Mouse (Mus musculus) ES-E14 (cell line): ENCODE data around the gene Tns1. TPM values are rescaled to one million over a fixed set of nuclear protein-coding genes. Genes with fewer than 3 reads are reported as not detected.

ENCODE experiments used
- DNase-seq: peaks from one replicate; pipeline ENCODE4 v3.0.0-alpha.2; 2013; ENCODE audit warnings: low read depth, low spot score
- H3K27ac ChIP-seq: 2 replicates; pipeline ENCODE4 v1.5.1; 2012; ENCODE audit warnings: low read depth, mild to moderate bottlenecking, low read length, moderate library complexity, mixed read lengths; ENCODE audit not compliant: poor library complexity, insufficient read depth, severe bottlenecking
- H3K36me3 ChIP-seq: 2 replicates; pipeline ENCODE4 v1.6.1; 2012; ENCODE audit warnings: mild to moderate bottlenecking, low read length, moderate library complexity, mixed read lengths; ENCODE audit not compliant: control insufficient read depth, poor library complexity, insufficient read depth, severe bottlenecking
- H3K4me1 ChIP-seq, 2 experiments: fragments of 150-350 bp in 1 of 2; sonication (generic) in 1 of 2; 2 replicates each; pipeline ENCODE4 v1.6.1; 2012; ENCODE audit warnings: low read length in 2 of 2, mild to moderate bottlenecking in 1 of 2, mixed read lengths in 1 of 2; ENCODE audit not compliant: control insufficient read depth in 2 of 2, insufficient read depth in 2 of 2, poor library complexity in 1 of 2
- H3K4me3 ChIP-seq, 2 experiments: fragments of 150-350 bp in 1 of 2; sonication (generic) in 1 of 2; 2 replicates each; pipeline ENCODE4 v1.5.1; 2012; ENCODE audit warnings: low read length in 2 of 2, low read depth in 1 of 2, mild to moderate bottlenecking in 1 of 2, mixed read lengths in 1 of 2; ENCODE audit not compliant: insufficient read depth in 1 of 2, poor library complexity in 1 of 2, severe bottlenecking in 1 of 2
- H3K9ac ChIP-seq: 2 replicates; pipeline ENCODE4 v1.6.1; 2012; ENCODE audit warnings: low read depth, mild to moderate bottlenecking, low read length, mixed read lengths; ENCODE audit not compliant: poor library complexity, insufficient read depth, severe bottlenecking
- H3K9me3 ChIP-seq: fragments of 150-350 bp; sonication (generic); 2 replicates; pipeline ENCODE4 v1.6.1; 2012; ENCODE audit warnings: low read depth, mild to moderate bottlenecking, low read length; ENCODE audit not compliant: control insufficient read depth, insufficient read depth
- CHD2 ChIP-seq: IDR thresholded peaks from 2 replicates; pipeline ENCODE4 v1.6.1; 2014; ENCODE audit warnings: mild to moderate bottlenecking, low read depth, low read length, inconsistent platforms
- HCFC1 ChIP-seq: IDR thresholded peaks from 2 replicates; pipeline ENCODE4 v1.6.1; 2012; ENCODE audit warnings: low read length, inconsistent platforms, borderline replicate concordance; ENCODE audit not compliant: insufficient read depth
- MAFK ChIP-seq: IDR thresholded peaks from 2 replicates; pipeline ENCODE4 v1.6.1; 2014; ENCODE audit warnings: mild to moderate bottlenecking, low read depth, low read length, inconsistent platforms; ENCODE audit not compliant: insufficient read depth
- ZC3H11A ChIP-seq: IDR thresholded peaks from 2 replicates; pipeline ENCODE4 v1.6.1; 2012; ENCODE audit warnings: low read depth, mild to moderate bottlenecking, inconsistent platforms, low read length, borderline replicate concordance
- ZNF384 ChIP-seq: IDR thresholded peaks from 2 replicates; pipeline ENCODE4 v1.6.1; 2012; ENCODE audit warnings: low read depth, low read length, inconsistent platforms
- in situ Hi-C, 2 experiments: fragments of 600-800 bp; cut with MboI; formaldehyde crosslinking; loops; one replicate each; pipeline ENCODE4 v1.15.1; 2025; ENCODE audit warnings: low sequenced_read_pairs in 2 of 2, inconsistent platforms in 1 of 2; ENCODE audit not compliant: unreplicated experiment in 2 of 2
- total RNA-seq: library from RNA; depleted of rRNA; stranded (reverse); fragments of 300-350 nt; gene quantifications from 2 replicates; pipeline ENCODE4 v1.2.3, GENCODE M21; 2012

Gene Tns1
- total RNA-seq, 1 experiment: 9.5 TPM

GRCm38 (mm10) chr1:74109670-74110069 is 14.6 kb downstream of the Tns1 start:
- Histone ChIP-seq H3K4me1 (peaks cover 5 to 37% of the 10 kb centered on the region in 2 experiments), H3K9me3 (no peaks in the 10 kb centered on the region), H3K4me3 (no peak overlapping the region), H3K27ac (no peak overlapping the region), H3K9ac (no peak overlapping the region), H3K36me3 (no peaks in the 10 kb centered on the region)
- no peak for TF ChIP-seq ZNF384
- no peak for TF ChIP-seq HCFC1
- no peak for TF ChIP-seq ZC3H11A
- TF ChIP-seq MAFK: no peak
- no peak for TF ChIP-seq CHD2
- DNase-seq: no peak
- in situ Hi-C loops: no loop called here

GRCm38 (mm10) chr1:74107931-74108618 is 16.2 kb downstream of the Tns1 start:
- DNase-seq: no peak
- in situ Hi-C loops: no loop called here
- H3K36me3 ChIP-seq: no peaks in the 10 kb centered on the region
- TF ChIP-seq HCFC1: no peak
- TF ChIP-seq ZC3H11A: no peak
- no peak for TF ChIP-seq MAFK
- no peak for TF ChIP-seq CHD2
- H3K27ac ChIP-seq: no peak overlapping the region
- no peak overlapping the region for H3K4me3 ChIP-seq
- H3K4me1 ChIP-seq: peaks cover 5 to 33% of the 10 kb centered on the region in 2 experiments
- no peak overlapping the region for H3K9ac ChIP-seq
- no peaks in the 10 kb centered on the region for H3K9me3 ChIP-seq

GRCm38 (mm10) chr1:74106214-74106613 is 18.0 kb downstream of the Tns1 start:
- DNase-seq: no peak
- Histone ChIP-seq H3K9ac (no peak overlapping the region), H3K27ac (no peak overlapping the region), H3K4me3 (no peak overlapping the region), H3K4me1 (peaks cover 5 to 25% of the 10 kb centered on the region in 2 experiments; a peak in 3 of 4 replicates), H3K36me3 (no peaks in the 10 kb centered on the region), H3K9me3 (no peaks in the 10 kb centered on the region)
- in situ Hi-C loops: no loop called here
- no peak for TF ChIP-seq CHD2
- TF ChIP-seq HCFC1: no peak
- no peak for TF ChIP-seq ZNF384
- TF ChIP-seq ZC3H11A: no peak
- TF ChIP-seq MAFK: no peak

- Histone ChIP-seq H3K9me3 (no peaks in the 10 kb centered on the region), H3K4me3 (no peak overlapping the region), H3K27ac (no peak overlapping the region), H3K9ac (no peak overlapping the region), H3K36me3 (no peaks in the 10 kb centered on the region), H3K4me1 (peaks cover 5 to 23% of the 10 kb centered on the region in 2 experiments; a peak in 3 of 4 replicates)
- in situ Hi-C loops: no loop called here
- no peak for TF ChIP-seq CHD2
- no peak for TF ChIP-seq MAFK
- TF ChIP-seq ZNF384: no peak
- no peak for TF ChIP-seq ZC3H11A
- no peak for DNase-seq
Measured at GRCm38 (mm10) chr1:74105660-74106059, 18.6 kb downstream of the Tns1 start.
